Mouse (Mus musculus) gastrocnemius, postnatal 4 days (tissue): ENCODE data around the gene Faf2. TPM values are rescaled to one million over a fixed set of nuclear protein-coding genes. Genes with fewer than 3 reads are reported as not detected.

Source experiments
- DNase-seq, 2 experiments: peaks; one replicate each; pipeline ENCODE4 v3.0.0; 2021 to 2022; ENCODE audit warnings: low spot score in 2 of 2, mixed read lengths in 2 of 2
- long read RNA-seq, 2 experiments: library from polyadenylated mRNA; stranded (forward); transcript quantifications; one replicate each; pipeline ENCODE4 v2.0.0; 2021
- total RNA-seq, 2 experiments: library from RNA; stranded (reverse); gene quantifications; 2 replicates each; pipeline ENCODE4 v1.2.3; 2021

The Faf2 gene
- total RNA-seq, result 10 to 100 TPM; 34.9 to 41.0 TPM
- long read RNA-seq, experiment 1, full-length matches to known transcripts, result 31 of 40 reads
- long read RNA-seq, experiment 1, partial matches to known transcripts, result 0 of 40 reads
- long read RNA-seq, experiment 1, other reads (novel, unspliced or antisense), result 9 of 40 reads
- long read RNA-seq, experiment 2, full-length matches to known transcripts, result 28 of 50 reads
- long read RNA-seq, experiment 2, partial matches to known transcripts, result 7 of 50 reads
- long read RNA-seq, experiment 2, other reads (novel, unspliced or antisense), result 15 of 50 reads

GRCm38 (mm10) chr13:54621155-54621932, at the start of gene Faf2:
Gene Faf2, plus strand, starts transcription at chr13:54621784.
- peak; percentile 98 for DNase-seq

GRCm38 (mm10) chr13:54572621-54573020, 49.0 kb upstream of the Faf2 start:
- no peak for DNase-seq

GRCm38 (mm10) chr13:54574854-54575481, 46.6 kb upstream of the Faf2 start, which contains the start of gene Arl10:
Gene Arl10, plus strand, starts transcription at chr13:54575015.
- DNase-seq, result peak; percentile 61 to 76

GRCm38 (mm10) chr13:54575489-54575888, 46.1 kb upstream of the Faf2 start:
- no peak for DNase-seq

GRCm38 (mm10) chr13:54577652-54578507, 43.7 kb upstream of the Faf2 start:
- no peak for DNase-seq

- no peak for DNase-seq
These were observed 40.2 kb upstream of the Faf2 start for GRCm38 (mm10) chr13:54581385-54581784.

GRCm38 (mm10) chr13:54582126-54582525, 39.5 kb upstream of the Faf2 start:
- no peak for DNase-seq

- no peak for DNase-seq
These were observed 38.7 kb upstream of the Faf2 start for GRCm38 (mm10) chr13:54582860-54583259.

- DNase-seq, result no peak
These were observed 35.8 kb upstream of the Faf2 start for GRCm38 (mm10) chr13:54585831-54586230.

GRCm38 (mm10) chr13:54589414-54589995, 32.1 kb upstream of the Faf2 start:
- no peak for DNase-seq

- DNase-seq, result peak; percentile 84 to 95
These were observed 31.3 kb upstream of the Faf2 start, which contains the start of the genes Nop16 and Higd2a for GRCm38 (mm10) chr13:54589996-54590951. Gene Nop16, minus strand, starts transcription at chr13:54590090. Gene Higd2a, plus strand, starts transcription at chr13:54590207.

GRCm38 (mm10) chr13:54591776-54592356, 29.7 kb upstream of the Faf2 start:
- DNase-seq, result no peak

- DNase-seq, result no peak
These were observed 28.0 kb upstream of the Faf2 start for GRCm38 (mm10) chr13:54593617-54594016.

- DNase-seq, result no peak
These were observed 25.4 kb upstream of the Faf2 start for GRCm38 (mm10) chr13:54596107-54596690.

- DNase-seq, result no peak
These were observed 24.7 kb upstream of the Faf2 start for GRCm38 (mm10) chr13:54596870-54597269.

- no peak for DNase-seq
These were observed 22.9 kb upstream of the Faf2 start for GRCm38 (mm10) chr13:54598622-54599143.

- DNase-seq, result no peak
These were observed 18.9 kb upstream of the Faf2 start for GRCm38 (mm10) chr13:54602639-54603111.

- DNase-seq, result no peak
These were observed 18.1 kb upstream of the Faf2 start for GRCm38 (mm10) chr13:54603501-54603900.
